Mouse (Mus musculus) monocyte, adult 2 months (primary cell): Measurements from ENCODE around the gene Coq7.
A peak's percentile ranks its signal among the peaks of the same experiment; 100 is the strongest.

Source experiments
- DNase-seq, 2 experiments: peaks; one replicate each; pipeline ENCODE4 v3.0.0; 2022; ENCODE audit warnings: low spot score in 2 of 2, low read depth in 1 of 2

The Coq7 gene

DNA sequence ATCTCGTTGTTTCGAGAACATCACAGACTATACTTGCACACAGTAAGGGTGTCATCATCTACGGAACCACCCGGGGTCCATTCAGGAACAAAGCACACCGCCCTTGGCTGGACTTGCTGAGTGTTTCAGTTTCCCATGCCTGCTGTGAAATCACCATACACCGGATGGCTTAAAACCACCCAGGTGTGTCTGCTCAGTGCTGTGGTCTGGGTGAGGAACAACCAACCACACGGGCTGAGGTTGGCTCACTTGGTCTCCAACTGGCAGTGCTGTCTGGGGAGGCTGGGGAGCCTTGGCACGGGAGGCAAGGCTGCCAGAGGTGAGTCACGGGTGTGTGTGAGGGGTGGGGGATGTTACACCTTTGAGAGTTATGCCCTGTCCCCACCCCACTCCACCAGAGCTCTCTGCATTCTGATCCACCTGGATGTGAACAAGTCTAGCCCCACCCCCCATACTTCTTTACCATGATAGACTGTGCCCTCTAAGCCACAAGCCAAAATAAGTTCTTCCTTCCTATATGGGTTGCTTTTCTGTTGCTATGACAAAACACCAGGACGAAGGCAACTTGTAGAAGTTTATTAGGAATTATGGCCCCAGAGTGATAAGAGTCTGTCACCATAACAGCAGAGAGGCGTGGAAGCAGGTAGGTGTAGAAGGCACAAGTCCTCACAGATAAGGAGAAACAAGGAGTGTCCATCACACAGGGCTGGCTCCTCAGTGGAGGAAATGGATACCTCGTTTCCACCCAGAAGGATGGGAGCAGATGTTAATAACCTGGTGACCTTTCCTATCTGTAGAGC, 34.0 kb downstream of the Coq7 start:
- no peak for DNase-seq

DNA sequence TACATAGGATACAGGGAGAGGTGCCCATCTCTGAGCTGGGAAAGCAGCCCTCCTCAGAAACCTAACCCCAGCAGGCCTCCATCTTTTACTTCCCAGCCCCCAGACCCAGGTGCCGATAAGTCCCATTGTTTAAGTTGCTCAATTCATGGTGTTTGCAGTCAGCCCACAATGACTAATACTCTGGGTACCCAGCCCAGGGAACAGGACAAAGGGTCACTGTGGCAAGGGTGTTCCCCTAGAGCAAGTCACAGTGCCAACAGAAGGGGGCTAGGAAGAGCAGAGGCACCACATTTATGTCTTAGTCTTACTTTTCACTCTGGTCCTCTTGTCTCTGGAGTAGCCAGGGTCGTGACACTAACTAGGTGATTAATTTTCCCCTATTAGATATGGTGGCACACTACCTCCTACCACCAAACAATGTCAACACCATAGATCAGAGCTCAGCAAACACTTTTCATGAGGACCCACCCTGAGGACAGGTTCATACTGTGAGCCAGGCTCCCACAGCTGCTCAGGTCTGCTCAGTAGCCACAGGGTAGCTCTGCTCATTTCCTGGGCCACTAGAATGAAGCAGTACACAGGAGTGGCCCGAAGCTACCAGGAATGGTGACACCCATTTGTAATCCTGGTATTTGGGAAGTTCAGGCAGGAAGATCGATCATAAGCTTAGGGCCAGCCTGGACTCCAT, 38.1 kb downstream of the Coq7 start:
- DNase-seq: no peak

DNA sequence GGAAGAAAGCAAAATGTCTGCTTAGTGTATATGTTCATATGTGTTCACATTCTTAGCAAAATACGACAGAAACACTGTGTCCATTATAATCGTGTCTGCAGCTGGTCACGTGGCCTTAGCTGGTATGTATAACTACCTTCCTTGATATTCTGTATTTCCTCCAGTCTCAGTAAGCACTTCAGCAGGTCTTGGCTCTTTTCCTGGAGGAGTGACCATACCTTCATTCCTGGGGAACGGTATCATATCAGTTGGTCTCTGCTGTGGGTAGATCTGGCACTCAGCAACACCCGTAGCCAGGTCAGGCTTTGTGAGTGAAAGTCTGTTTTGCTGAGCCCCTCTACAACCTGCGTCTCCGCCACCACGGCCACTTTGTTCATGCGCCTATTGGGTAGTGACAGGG, 39.3 kb downstream of the Coq7 start:
- DNase-seq: no peak

DNA sequence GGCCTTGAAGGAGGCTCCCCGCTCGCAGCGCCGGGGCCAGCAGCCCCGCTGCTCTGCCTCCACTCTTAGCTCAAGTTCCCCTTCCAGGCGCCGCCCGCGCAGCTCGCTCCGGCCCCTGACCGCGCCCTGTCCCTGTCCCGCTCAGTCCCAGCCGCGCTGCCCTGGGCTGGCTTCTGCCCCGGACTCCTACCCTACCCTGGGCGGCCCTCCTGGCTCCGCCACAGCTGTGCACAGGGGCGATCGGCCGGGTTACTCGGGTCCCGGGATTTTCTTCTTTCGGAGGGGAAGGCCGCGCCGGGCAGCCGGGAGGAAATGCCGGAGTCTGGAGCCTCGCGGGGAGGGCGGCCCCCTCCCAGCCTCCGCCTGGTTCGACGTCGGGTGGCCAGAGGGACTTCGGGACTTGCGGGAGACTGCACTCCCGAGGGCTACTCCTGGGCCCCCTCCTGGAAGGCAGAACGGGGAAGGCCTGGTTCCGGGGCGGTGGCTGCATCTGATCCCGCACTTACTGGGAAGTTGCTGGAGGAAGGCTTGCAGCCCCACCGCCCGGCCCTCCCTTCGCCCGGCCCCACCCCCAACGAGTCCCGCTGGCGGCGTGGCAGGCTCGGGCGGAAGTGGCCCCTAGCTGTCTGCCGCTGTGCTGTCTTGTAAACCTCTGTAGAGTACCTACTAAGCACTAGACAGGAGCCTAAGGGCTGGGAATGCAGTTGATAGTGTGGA, 41.6 kb downstream of the Coq7 start, which contains the start of gene Itpripl2:
Gene Itpripl2 (minus strand): TSS at position 545 of the 717 bp plus-strand sequence.
- peak; percentile 38 to 59 for DNase-seq

DNA sequence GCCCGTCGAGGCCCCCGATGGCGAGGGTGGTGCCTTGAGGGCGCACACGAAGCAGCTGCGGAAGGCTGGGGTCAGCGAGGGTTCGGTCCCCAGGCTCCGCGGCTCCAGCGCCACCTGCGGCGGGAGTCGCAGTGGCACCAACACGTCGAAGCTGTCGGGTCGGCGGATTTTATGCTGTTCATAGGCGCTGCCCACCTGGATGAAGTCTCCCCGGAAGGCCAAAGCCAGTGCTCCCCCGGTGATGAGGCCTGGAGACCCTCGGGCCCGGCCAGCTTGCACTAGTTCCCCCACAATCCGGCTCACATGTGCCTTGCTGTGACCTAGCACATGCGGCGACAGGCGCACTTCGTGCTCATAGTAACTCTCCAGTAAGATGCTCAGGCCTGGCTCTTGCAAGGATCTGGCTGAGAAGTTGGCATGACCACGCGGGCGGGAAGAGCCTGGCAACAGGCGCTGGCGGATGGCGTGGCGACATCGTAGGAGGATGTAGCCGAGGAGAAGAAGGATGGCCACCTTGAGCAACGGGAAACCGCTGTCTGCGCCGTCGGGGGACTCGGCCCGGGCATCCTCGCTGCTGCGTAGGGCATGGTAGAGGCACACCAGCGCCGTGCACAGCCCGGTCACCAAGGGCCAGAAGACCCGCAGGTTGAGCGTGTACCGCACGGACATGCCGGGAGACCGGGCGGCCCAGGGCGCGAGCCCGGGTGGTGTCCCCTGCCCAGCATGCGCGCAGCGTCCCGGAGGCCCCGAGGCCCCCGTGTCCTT, 42.3 kb downstream of the Coq7 start:
- DNase-seq: no peak

DNA sequence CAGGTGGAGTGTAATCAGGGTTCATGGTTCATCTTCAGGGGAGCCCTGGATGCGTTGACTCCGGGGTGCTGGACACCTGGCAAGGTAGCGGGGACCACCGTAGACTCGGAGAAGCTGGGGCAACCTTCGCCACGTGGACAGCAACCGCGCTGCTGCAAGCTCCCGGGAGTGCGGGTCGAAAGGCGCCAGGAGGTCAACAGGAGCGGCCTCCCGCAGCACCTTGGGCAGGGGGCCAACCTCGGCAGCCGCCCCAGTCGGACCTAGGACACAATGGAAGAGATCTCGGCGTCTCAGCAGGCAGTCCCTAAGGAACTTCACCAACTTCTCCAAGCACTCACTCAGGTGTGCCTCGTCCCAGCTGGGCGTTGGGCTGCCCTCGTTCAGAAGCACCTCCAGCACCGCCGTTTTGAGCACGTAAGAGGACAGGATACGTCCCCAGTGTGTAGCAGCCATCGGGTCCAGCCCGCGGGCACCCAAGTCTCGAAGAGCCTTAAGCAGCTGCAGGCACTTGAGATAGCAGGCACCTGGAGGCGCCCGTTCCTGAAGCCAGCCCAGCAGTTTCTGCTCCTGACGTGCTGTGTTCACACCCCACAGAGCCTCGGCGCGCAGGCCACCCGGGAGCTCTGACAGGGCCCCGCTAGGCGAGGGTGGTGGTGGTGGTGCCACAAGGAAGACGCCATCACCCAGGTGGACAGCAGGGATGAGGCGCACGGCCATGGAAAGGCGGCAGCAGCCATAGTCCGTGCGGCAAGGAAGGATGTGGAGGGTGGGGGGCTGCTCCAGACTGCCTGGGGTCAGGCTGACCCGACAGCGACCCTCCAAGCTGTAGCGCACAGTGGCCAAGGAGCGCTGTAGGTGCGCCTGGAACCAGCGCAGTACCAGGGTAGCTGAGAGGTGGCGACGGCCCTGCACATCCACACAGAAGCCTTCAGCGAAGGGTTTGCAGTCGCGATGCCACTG, 43.2 kb downstream of the Coq7 start:
- DNase-seq: no peak

DNA sequence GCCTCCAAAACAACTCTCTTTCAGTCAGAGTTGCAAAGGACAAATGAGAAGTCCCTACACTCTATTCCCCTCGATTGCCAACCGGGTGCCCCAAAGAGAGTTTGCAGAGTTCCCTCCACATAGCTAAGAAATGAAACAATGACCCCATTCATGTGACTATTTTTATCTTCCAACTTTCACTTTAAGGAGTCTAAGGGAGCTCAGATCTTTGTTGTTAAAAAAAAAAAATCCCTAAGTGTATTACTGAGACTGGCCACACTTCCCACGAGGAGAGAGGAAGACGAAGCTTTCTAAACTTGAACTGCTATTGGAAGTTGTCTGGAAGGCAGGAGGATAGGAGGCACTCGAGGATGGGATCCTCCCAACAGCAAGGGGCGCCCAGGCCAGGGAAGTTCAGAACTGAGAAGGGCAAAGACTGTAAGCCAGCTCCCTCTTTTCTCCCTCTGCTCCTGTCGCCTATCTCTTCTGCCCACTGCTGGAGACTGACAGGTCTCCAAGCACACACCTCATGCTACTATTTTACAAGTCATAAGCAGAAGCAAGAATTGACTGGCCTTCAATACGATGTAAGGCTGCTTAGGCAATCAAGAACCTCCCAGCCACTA, 45.0 kb downstream of the Coq7 start:
- DNase-seq: no peak

DNA sequence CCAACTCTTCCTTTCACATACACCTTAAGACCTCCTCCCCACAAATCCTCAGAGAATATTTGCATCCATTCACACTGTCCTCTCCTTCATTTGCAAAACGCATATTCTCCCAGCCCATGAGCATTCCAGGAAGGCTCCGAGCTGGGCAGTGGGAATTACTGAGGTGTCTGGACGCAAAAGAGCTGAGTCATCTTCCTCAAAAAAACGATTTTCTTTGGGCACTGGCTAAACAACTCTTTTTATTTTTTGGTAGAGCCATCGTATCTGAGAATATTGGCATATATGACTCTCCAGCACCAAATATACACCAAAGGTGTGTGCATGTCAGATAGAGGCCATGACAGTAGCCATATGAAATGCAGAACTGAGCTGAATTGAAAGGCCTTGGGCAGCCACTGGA, 46.2 kb downstream of the Coq7 start:
- DNase-seq: no peak

DNA sequence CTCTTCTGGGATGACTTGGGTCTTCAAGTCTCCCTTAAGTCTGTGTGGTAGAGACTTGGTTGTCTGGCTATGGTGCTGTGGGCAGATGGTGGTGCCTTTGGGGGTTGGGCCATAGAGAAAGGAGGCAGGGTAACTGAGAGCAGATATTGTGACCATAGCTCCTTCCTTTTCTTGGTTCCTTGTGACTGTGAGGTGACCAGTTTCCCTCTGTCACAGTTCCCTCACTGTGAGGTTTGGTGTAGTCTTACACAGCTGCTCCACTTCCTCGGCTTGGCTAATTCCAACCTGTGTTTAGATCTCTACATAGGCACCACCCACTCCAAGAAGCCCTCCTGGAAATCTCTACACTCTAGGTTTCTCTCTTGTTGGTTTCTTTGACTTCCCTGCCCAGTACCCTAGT, 49.2 kb downstream of the Coq7 start:
- DNase-seq: no peak

DNA sequence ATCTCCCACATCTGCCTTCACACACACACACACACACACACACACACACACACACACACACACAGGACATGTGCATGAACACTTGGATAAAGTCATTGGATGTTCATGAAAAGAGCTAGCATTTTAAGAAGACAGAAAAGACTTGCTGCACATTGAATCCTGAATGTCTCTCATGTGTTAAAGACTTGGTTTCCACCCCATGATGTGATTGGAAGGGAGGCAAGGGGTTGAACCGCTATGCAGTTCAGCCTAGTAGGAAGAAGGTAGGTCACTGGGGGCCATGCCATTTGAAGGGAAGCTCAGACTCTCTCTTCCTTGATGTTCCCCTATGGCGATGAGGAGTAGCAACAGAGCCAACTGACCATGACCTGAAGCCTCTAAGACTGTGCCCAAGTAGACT, 51.2 kb downstream of the Coq7 start:
- no peak for DNase-seq

DNA sequence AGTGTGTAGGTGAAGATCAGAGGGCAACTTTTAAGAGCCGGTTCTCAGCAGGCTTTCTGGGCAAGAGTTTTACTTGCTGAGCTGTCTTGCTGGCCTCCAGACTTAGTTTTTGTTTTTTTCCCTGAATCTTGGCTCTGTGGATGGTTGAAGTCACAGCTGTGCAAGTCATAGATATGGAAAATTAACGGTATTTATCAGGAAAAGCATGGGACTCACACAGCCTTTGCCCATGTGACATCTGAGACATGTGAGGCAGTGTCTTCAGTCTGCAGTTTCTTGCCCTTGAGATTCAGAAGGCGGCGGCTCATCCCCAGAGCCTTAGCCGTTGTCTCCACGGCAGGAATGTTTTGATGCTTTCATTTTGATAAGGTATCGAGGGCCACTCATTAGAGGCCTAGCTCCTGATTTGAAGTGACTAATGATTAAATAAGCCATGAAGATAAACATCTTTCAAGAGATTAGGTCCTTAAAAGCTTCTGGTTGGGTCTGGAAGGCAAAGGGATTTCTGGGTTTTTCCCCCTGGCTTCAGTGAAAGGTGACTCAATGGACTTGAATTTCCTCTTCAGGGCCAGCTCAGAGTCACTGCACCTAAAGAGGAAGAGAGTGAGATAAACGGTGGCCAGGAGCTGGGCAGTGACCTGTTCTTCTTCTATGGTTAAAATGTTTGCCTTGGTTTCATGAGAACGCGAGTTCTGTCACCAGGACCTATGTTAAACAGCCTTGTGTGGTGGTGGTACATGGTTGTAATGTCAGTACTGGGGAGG, 51.9 kb downstream of the Coq7 start:
- no peak for DNase-seq

DNA sequence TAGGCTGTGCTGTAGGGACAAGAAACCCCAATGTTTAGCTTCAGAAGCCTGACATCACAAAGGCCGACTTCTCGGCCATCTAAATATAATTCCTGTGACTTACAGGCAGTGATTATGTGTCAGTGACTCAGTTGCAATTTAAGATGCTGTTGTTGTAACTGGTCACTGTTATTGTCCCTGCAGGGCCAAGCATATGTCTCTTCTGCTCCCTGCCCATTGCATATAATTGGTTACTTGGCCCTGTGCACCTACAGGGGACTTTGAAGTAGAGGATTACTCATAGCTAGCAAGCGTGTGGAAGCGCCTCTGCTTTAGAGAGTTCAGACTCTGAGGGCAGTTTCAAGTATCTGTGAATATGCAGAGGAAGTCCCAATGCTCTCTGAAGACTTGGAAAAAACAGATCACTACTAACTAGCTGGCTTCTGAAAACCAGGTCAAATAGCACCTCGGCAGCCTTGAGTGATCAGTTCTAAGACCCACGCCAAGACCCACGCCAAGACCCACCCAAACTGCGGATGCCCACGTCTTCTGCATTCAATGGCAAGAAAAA, 52.9 kb downstream of the Coq7 start:
- DNase-seq: no peak

DNA sequence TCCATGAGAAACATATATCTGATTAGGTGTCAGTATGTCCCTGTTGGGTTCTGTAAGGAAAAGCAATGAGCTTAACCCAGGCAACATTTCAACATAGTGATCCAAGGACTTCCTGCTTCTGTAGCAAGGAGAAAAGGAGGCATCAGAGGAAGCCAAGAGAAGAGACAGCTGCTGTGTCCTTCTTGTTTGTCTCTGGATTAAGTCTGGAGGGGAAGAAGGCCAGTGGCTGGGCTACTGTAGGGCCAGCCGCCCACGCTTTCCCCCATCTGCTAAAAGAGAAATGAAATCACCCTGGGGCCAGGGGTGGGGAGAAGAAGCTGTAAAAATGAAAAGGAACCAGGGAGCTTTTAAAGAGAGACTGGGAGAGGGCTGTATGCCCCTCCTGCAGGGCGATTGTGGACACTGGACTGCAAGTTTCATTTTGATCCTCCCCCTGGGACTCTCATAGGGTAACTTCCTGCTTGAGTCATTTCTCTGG, 54.3 kb downstream of the Coq7 start:
- DNase-seq: no peak

DNA sequence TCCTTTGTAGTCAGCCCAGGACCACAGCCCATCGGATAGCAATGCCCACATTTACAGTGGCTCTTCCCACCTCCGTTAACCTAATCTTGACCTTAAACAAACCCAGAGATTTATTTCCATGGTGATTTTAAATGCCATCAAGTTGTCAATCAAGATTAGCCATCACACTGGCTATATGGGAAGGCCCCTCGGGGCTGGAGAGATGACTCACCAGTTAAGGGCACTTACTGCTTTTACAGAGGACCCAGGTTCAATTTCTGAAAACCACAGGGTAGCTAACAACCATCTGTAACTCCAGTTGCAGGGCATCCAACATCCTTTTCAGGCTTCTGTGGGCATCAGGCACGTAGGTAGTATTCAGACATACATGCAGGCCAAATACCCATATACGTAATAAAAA, 56.7 kb downstream of the Coq7 start:
- no peak for DNase-seq

DNA sequence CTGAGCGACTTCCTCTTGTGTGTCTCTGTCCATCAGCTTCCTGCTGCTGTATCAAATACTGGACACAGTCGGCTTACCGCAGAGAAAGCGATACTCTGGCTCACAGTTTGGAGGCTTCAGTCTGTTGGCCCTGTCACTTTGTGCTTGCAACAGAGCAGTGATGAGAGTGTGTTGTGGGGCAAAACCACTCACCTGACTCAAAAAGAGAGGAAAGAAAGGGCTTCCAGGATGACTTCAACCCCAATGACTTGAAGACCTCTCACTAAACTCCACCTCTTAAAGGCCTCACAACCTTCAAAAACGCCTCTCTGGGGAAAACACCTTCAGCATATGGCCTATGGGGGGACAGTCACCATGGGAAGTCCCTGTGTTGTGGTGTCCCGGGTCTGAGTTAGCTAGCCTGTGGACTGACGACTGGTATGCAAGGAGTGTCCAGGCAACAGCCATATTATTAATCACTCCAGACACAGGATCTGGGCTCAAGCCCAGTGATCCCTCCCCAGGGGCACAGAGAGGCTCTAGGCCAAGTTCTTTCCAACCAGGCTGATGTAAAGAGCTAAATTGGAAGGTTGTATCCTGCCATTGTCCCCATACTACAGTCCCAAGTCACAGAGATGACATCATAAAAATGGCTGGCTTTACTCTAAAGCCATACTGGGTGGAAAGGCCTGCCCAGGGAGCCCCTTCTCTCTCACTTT, 58.0 kb downstream of the Coq7 start:
- no peak for DNase-seq

DNA sequence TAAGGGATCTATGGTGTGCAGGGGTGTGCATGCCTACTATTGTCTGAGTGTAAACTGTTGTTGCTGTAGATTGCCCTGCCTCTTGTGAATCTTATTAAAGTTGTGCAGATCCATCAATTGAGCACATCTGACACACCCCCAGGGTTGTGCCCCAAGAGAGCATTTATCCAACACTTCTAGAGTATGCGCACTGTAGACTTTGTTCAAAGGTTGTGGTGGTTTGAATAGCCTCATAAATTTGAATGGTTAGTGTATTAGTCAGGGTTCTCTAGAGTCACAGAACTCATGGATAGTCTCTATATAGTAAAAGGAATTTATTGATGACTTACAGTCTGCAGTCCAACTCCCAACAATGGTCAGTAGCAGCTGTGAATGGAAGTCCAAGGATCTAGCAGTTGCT, 60.3 kb downstream of the Coq7 start:
- no peak for DNase-seq

DNA sequence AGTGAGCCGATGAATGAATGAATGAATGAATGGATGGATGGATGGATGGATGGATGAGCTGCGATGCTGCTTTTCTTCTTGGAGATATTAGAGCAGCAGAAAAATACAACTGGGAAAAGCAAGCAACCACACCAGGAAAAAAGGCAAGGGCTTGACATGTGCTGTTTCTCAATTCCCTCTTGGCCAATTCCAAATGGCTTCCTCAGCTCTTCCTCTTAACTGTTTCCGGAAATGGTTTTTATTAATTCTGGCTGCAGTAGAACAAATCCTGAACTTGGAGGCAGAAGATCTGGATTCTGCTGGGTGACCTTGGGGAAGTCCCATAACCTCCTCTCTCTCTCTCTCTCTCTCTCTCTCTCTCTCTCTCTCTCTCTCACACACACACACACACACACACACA, 65.1 kb downstream of the Coq7 start:
- DNase-seq: no peak

DNA sequence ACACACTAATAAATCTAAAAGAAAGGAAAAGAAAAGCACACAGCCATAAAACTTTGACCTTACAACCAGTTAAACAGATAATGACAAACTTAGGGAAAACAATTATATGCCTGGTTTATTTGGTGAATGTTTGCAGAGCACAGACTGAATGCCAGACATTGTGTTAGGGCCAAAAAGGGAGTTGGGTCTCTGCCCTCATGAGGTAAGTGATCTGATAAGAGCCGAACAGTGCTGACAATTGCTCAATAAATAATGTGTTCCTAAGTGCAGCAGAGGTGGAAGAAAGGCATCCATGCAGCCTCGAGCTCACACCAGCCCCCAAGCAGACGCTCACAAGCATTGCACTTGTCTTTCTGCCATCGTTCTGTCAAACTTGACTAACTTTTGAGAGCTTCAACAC, 68.7 kb downstream of the Coq7 start:
- DNase-seq: no peak
